Mouse (Mus musculus): ENCODE measurements around the gene Kdm4b.
A peak's percentile ranks its signal among the peaks of the same experiment; 100 is the strongest.

Kdm4b gene

DNA sequence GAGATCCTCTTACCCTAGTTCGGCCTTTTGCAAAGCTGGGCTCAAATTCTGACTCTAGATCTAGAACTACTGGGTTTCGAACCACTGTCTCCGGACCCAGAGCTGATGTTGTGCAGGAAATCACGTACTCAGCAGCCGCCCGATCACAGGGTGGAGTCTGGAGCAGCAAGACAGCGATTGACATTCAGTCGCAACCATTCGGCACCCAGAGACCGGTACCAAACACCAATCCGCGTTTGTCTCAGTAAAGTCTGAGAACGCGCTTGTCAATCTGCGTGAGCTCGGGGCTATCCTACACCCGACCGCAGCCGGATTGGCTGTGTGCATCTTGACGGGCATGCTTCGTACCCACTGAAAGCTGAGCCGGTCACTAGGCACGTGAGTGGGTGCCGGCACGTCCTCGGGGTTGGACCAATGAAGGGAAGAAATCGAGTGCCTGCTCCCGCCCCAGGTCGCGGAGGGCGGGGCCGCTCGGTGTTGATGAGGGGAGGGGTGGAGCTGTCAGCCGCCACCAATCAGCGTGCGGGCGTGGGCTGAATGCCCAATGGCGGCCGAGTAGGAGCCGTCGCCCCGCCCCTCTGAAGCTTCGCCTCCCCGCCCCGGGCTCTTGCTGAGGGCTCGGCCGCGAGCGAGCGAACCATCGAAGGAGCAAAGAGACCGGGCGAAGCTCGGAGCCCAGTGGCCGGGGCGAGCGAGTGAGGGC, at the start of gene Kdm4b:
TSS of gene Kdm4b (plus strand) at position 613 of the 703 bp plus-strand sequence.
- peak; percentile 99 for DNase-seq (ENCODE audit: extremely low read depth, low read depth)

- DNase-seq (ENCODE audit: extremely low read depth, low read depth) = peak; percentile 99
These were observed 49.0 kb upstream of the Kdm4b start, which contains the start of gene Ticam1 for GRCm38 (mm10) chr17:56276643-56277566. Gene Ticam1, minus strand, starts transcription at chr17:56276786.

DNA sequence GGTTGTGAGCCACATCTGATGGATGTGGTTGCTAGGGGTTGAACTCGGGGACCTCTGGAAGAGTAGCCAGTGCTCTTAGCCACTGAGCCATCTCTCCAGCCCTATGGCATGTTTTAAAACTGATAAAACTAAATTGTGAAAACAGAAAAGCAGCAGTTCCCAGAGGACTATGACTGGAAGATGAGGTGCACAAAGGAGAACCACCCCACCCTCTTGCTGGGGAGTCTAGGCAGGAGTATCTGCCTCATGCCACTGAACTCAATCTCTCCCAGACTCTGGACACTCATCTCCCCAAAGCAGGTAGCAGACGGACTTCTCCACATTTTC, 48.3 kb upstream of the Kdm4b start:
- no peak for DNase-seq (ENCODE audit: extremely low read depth, low read depth)

DNA sequence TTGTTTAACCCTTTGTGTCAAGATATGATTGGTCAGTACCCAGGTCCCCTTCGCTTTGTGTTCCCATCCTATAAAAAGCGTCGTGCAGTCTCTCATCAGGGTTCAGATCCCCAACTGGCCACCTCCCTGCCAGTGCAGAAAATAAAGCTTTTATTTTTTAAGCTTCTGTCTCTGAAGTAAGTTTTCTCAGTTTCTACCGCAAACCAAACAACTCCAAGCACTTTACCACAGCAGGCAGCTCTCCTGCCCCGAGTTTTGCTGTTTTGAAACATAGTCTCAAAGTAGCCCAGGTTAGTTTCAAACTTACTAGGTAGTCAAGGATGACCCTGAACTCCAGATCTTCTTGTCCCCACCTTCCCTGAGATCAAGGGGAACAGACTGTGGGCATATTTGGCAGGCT, 47.5 kb upstream of the Kdm4b start:
- no peak for DNase-seq (ENCODE audit: extremely low read depth, low read depth)

GRCm38 (mm10) chr17:56279481-56280155, 46.2 kb upstream of the Kdm4b start:
- no peak for DNase-seq (ENCODE audit: extremely low read depth, low read depth)

GRCm38 (mm10) chr17:56281193-56281592, 44.7 kb upstream of the Kdm4b start:
- DNase-seq (ENCODE audit: extremely low read depth, low read depth) = no peak

DNA sequence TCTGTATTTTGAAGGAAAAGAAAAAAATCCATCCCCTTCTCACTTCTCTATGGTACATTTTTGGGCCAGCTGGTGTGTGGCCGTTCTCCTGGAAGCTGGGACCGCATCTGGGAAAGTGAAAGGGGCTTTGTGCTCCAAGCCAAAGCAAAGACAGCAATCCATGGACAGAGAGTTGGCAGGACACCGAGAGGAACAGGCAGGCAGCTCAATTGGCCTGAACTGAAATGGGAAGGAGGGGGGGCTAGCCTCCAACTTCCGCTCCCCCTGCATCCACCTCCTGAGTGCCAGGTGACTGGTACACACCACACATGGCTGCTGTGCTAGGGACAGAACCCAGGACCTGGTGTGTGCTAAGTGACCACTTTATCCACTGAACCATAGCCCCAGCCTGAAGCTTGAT, 43.1 kb upstream of the Kdm4b start:
- no peak for DNase-seq (ENCODE audit: extremely low read depth, low read depth)

DNA sequence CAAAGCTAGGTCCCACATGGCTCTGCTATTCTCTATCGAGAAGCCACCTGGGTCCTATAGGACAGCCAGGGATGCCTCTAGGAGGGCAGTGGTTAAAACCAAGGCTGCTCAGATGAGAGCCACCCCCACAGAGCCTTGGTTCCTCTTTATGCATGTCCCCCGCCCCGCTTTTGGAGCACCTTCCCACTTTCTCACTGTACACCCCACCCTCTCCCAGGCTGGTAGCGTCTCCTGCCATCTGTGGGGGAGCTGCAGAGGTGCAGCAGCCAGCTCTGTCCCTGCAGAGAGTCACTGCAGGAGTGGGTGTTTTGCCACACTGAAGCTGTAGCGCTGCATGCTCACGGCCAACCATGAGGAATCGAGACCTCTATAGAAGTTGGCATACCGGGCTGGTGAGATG, 42.5 kb upstream of the Kdm4b start:
- no peak for DNase-seq (ENCODE audit: extremely low read depth, low read depth)

GRCm38 (mm10) chr17:56285995-56286394, 39.9 kb upstream of the Kdm4b start:
- no peak for DNase-seq (ENCODE audit: extremely low read depth, low read depth)

DNA sequence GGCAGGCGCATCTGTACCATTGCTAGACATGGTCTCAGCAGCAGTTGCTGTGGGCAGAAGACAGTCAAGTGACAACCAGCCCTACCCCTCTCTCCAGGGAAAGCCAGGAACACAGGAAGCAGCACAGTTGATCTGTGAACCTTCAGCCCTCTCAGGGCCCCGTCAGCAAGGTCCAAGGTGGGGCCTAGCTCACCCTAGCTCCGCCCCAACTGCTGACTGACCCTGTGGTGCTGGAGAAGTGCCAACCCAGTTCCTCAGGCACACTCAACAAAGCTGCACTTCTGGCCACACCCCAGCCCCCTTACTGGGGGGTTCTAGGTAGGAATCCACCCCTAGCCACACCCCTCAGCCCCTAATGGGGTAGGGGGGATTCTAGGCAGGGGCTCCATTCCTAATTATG, 38.0 kb upstream of the Kdm4b start:
- DNase-seq (ENCODE audit: extremely low read depth, low read depth) = no peak

- no peak for DNase-seq (ENCODE audit: extremely low read depth, low read depth)
These were observed 37.0 kb upstream of the Kdm4b start for GRCm38 (mm10) chr17:56288866-56289265.

- peak; percentile 30 for DNase-seq (ENCODE audit: extremely low read depth, low read depth)
These were observed 36.2 kb upstream of the Kdm4b start for GRCm38 (mm10) chr17:56289371-56290331.

DNA sequence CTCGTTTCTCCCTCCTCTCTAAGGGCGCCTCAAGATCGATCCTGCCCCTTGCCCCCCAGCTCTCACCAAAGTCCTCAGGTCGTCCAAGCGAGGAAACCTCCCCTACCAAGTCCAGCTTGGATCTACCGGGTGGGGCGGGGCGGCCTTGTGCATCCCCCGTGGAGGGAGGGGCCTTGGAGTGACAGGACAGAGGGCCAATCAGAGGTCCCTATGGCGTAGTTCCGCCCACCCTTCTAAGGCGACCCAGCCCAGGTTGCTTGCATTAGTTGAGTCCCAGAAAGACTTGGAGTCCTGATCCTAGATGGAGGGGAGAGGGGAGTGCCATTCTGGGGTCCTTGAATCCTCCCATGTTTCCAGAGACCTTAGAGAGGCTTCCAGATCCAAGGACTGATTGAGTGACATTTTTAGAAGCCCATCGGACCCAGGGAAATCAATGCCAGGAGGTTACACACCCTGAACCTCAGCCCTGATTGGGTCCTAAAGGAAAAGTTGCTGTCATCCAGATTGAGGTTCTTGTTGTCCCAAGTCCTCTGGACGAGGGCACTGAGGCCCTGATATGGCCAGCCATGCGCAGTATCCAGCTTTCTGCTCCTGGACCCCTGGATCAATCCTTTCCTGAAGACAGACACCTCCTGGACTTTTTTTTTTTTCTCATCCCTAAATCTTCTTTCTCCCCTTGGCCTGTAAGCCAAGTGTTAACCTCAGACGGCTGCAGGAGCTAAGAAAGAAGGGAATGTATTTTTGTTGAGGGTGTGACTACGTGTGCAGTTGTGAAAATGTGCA, 35.3 kb upstream of the Kdm4b start:
- peak; percentile 85 for DNase-seq (ENCODE audit: extremely low read depth, low read depth)

GRCm38 (mm10) chr17:56291171-56291511, 34.7 kb upstream of the Kdm4b start:
- peak; percentile 95 for DNase-seq (ENCODE audit: extremely low read depth, low read depth)

- DNase-seq (ENCODE audit: extremely low read depth, low read depth) = no peak
These were observed 33.9 kb upstream of the Kdm4b start for GRCm38 (mm10) chr17:56291826-56292475.

DNA sequence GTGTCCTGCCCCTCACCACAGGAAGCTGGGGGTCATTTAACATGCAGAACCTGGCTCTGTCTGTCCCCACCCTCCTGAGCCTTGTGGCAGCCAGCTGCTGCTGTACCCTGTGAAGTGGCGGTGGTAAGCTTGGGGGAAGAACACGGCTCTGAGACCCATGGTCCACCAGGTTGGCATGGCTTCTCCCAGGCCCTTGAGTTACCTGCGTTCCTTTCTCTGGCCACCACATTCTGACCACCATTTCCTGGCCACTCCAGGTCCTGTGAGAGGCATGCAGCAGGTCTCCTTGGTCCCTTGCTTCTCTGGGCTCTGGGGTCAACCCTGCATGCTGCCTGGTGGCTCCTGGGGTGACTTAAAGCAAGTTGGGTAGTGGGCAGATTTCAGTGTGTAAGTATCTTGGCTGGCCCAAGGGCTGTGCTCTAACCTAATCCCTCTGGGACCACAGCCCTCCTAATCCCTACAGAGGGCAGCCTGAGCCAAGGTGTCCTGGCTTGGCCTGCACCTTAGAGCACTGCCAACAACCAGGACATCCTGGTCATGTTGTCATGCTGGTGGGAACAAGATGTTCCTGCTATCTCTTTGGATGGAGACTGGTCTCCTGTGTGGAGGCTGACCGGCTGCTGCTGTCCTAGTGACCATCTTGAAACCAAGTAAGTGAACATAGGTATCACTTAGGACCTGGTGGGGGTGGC, 33.2 kb upstream of the Kdm4b start, which contains the start of gene Plin3:
TSS of gene Plin3 (minus strand) at position 343 of the 692 bp plus-strand sequence.
- no peak for DNase-seq (ENCODE audit: extremely low read depth, low read depth)

- no peak for DNase-seq (ENCODE audit: extremely low read depth, low read depth)
These were observed 32.6 kb upstream of the Kdm4b start for GRCm38 (mm10) chr17:56293291-56293690.

DNA sequence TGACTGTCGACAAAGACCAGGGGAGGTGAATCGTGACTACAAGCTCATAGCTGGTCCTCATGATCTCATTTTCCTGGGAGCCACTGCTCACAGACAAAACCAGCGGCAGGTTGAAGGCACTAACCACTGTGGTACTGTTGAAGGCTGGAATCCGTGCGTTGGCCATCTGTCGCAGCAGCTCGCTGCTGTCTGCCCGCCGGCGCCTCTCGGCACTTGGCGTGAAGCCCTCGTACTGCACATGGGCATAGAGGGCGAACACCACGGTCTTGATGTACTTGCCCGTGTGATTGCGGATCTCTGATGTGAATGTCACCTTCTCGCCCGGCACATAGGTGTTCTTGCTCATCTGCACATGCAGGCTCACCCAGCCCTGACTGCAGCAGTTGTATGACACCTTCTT, 31.6 kb upstream of the Kdm4b start:
- no peak for DNase-seq (ENCODE audit: extremely low read depth, low read depth)

DNA sequence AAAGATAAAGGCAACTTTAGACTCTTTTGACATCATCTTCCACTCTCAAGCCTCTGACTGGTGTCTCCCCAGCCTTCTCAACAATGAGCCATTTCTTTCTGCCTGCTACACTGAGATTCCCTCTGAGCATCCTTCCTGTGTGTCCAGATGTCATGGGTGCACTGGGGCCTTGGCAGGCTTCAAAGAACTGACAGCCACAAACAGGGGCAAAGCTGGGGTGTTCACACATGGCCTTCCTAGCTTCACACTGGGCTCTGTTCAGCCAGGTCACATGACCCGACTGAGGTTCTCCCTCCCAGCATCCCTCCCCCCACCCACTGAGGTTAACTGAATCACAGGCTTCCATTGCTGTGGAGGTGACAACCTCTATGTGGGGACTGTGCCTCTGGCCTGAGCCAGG, 29.7 kb upstream of the Kdm4b start:
- DNase-seq (ENCODE audit: extremely low read depth, low read depth) = no peak
